Mouse (Mus musculus): ENCODE measurements at regions not wholly inside any gene's neighbourhood (a gene's known extent, or its start where the extent isn't known, plus 50 kb on each side); places are given as distances from the start of the nearest gene placed in this dataset.

DNA sequence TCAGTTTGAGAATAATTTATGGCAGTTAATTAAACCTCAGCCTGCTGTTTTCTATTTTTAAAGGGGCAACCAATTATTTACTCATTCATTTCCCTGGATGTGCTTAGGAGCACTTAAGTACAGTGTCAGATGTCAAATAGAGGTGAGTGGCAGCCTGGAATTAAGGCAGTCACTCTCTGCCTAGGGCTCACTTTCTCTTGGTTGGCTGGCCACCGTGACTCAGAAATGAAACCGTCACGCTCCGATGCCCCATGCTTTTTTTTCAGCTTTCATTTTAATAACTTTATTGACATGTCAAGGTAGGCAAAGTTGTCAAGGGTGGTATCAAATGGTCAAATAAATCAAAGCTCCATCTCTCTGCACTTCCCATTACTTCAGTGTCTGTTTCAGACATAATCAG lies 547.9 kb upstream of the Jmjd1c start:
- Histone ChIP-seq H3K4me2 (ENCODE audit: low read length) (no peak overlapping the region), H3K27ac (ENCODE audit: low read depth, low read length) (no peak overlapping the region), H3K27me3 (replicated peaks; ENCODE audit: control insufficient read depth, insufficient read depth, low read length) (no peaks in the 10 kb centered on the region), H3K9me3 (replicated peaks; ENCODE audit: control insufficient read depth, low read length) (no peaks in the 10 kb centered on the region), H3K4me1 (ENCODE audit: control insufficient read depth, insufficient read depth, low read length) (no peaks in the 10 kb centered on the region), H3K36me3 (ENCODE audit: control insufficient read depth, insufficient read depth, low read length) (no peaks in the 10 kb centered on the region), H3K4me3 (ENCODE audit: low read depth, low read length) (no peak overlapping the region), H3K9ac (ENCODE audit: low read length) (no peak overlapping the region)
- WGBS: 74% methylated on average over 4 of the region's 4 CpGs
- DNase-seq (ENCODE audit: low spot score) (peak; percentile 28), ATAC-seq (no peak)

GRCm38 (mm10) chr10:66552919-66553318 lies 543.0 kb upstream of the Jmjd1c start:
- ATAC-seq: peak; percentile 44; the same call in 1 of the 2 replicates
- H3K27me3 ChIP-seq (replicated peaks; ENCODE audit: control insufficient read depth, insufficient read depth, low read length): no peaks in the 10 kb centered on the region
- 46% methylated on average over 3 of the region's 3 CpGs for WGBS
- H3K4me1 ChIP-seq (ENCODE audit: control insufficient read depth, insufficient read depth, low read length): no peaks in the 10 kb centered on the region; the same call in 1 of the 2 replicates
- peak; percentile 51 for DNase-seq (ENCODE audit: low spot score)
- H3K9ac ChIP-seq (ENCODE audit: low read length): no peak overlapping the region
- no peaks in the 10 kb centered on the region for H3K9me3 ChIP-seq (replicated peaks; ENCODE audit: control insufficient read depth, low read length)
- no peaks in the 10 kb centered on the region for H3K36me3 ChIP-seq (ENCODE audit: control insufficient read depth, insufficient read depth, low read length)
- H3K4me2 ChIP-seq (ENCODE audit: low read length): no peak overlapping the region
- H3K4me3 ChIP-seq (ENCODE audit: low read depth, low read length): no peak overlapping the region
- no peak overlapping the region for H3K27ac ChIP-seq (ENCODE audit: low read depth, low read length)

DNA sequence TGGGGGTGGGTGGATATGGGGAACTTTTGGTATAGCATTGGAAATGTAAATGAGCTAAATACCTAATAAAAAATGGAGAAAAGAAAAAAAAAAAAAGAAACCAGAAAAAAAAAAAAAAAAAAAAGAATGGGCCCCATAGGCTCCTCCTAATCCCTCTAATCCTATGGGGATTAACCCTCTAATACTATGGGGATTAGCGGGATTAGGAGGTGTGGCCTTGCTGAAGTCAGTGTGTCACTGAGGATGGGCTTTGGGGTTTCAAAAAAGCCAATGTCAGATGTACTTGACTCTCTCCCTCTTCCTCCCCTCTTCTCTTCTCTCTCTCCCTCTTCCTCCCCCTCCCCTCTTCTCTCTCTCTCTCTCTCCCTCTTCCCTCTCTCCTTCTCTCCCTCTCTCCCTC lies 541.7 kb upstream of the Jmjd1c start:
- 30% methylated on average over 1 of the region's 1 CpGs for WGBS
- Histone ChIP-seq H3K4me1 (ENCODE audit: control insufficient read depth, insufficient read depth, low read length) (peaks cover 4% of the 10 kb centered on the region; the same call in 1 of the 2 replicates), H3K4me2 (ENCODE audit: low read length) (no peak overlapping the region), H3K27me3 (replicated peaks; ENCODE audit: control insufficient read depth, insufficient read depth, low read length) (no peaks in the 10 kb centered on the region), H3K9ac (ENCODE audit: low read length) (no peak overlapping the region), H3K4me3 (ENCODE audit: low read depth, low read length) (no peak overlapping the region), H3K36me3 (ENCODE audit: control insufficient read depth, insufficient read depth, low read length) (no peaks in the 10 kb centered on the region), H3K27ac (ENCODE audit: low read depth, low read length) (no peak overlapping the region), H3K9me3 (replicated peaks; ENCODE audit: control insufficient read depth, low read length) (no peaks in the 10 kb centered on the region)
- no peak for ATAC-seq
- DNase-seq (ENCODE audit: low spot score): no peak

GRCm38 (mm10) chr10:66558097-66558840 lies 537.7 kb upstream of the Jmjd1c start:
- Histone ChIP-seq H3K27ac (ENCODE audit: low read depth, low read length) (no peak overlapping the region), H3K36me3 (ENCODE audit: control insufficient read depth, insufficient read depth, low read length) (no peaks in the 10 kb centered on the region), H3K4me3 (ENCODE audit: low read depth, low read length) (no peak overlapping the region), H3K4me1 (ENCODE audit: control insufficient read depth, insufficient read depth, low read length) (peaks cover 4% of the 10 kb centered on the region; the same call in 1 of the 2 replicates), H3K27me3 (replicated peaks; ENCODE audit: control insufficient read depth, insufficient read depth, low read length) (no peaks in the 10 kb centered on the region), H3K4me2 (ENCODE audit: low read length) (no peak overlapping the region), H3K9ac (ENCODE audit: low read length) (no peak overlapping the region), H3K9me3 (replicated peaks; ENCODE audit: control insufficient read depth, low read length) (no peaks in the 10 kb centered on the region)
- DNase-seq (ENCODE audit: low spot score) (peak; percentile 68), ATAC-seq (peak; percentile 86)
- WGBS: 2% methylated on average over 6 of the region's 6 CpGs

GRCm38 (mm10) chr10:66565374-66565773 lies 530.6 kb upstream of the Jmjd1c start:
- DNase-seq (ENCODE audit: low spot score): no peak
- H3K27ac ChIP-seq (ENCODE audit: low read depth, low read length): no peak overlapping the region
- no peak overlapping the region for H3K9ac ChIP-seq (ENCODE audit: low read length)
- no peak for ATAC-seq
- H3K9me3 ChIP-seq (replicated peaks; ENCODE audit: control insufficient read depth, low read length): no peaks in the 10 kb centered on the region; the same call in 1 of the 2 replicates
- H3K4me2 ChIP-seq (ENCODE audit: low read length): no peak overlapping the region
- 73% methylated on average over 6 of the region's 6 CpGs for WGBS
- H3K27me3 ChIP-seq (replicated peaks; ENCODE audit: control insufficient read depth, insufficient read depth, low read length): no peaks in the 10 kb centered on the region
- H3K36me3 ChIP-seq (ENCODE audit: control insufficient read depth, insufficient read depth, low read length): no peaks in the 10 kb centered on the region
- H3K4me3 ChIP-seq (ENCODE audit: low read depth, low read length): no peak overlapping the region
- H3K4me1 ChIP-seq (ENCODE audit: control insufficient read depth, insufficient read depth, low read length): no peaks in the 10 kb centered on the region

DNA sequence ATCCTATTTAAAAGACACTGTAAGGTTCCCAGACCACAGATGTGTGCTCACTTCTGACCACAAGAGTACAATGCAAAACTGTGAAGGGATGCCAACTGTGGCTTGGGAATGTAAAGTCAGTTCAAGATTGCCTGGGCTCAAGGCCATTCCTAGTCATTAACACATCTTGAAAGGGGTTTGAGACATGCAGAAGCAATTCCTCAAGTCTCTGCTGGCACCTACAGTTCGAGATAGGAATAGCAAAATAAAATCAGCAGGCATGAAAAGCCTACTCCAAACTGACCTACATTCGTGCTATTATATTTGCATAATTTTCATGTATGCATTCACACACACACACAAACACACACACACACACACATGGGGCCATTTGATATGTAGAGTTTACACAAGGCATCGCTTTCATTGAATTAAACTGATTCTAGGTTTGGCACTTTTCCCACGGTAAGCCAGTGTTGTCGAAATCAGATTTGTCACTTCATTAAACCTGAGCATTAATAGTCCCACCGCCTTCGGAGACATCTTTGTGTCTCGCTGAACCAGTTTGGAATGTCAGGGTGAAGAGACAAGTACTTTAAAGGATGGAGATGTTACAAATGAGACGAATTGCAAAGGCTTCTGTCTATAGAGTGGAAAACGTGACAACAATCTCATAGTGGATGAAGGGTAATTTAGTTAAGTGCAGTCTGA lies 520.9 kb upstream of the Jmjd1c start:
- Histone ChIP-seq H3K9me3 (replicated peaks; ENCODE audit: control insufficient read depth, low read length) (no peaks in the 10 kb centered on the region), H3K4me3 (ENCODE audit: low read depth, low read length) (no peak overlapping the region), H3K27ac (ENCODE audit: low read depth, low read length) (no peak overlapping the region), H3K4me1 (ENCODE audit: control insufficient read depth, insufficient read depth, low read length) (no peaks in the 10 kb centered on the region), H3K4me2 (ENCODE audit: low read length) (no peak overlapping the region), H3K36me3 (ENCODE audit: control insufficient read depth, insufficient read depth, low read length) (no peaks in the 10 kb centered on the region), H3K9ac (ENCODE audit: low read length) (no peak overlapping the region), H3K27me3 (replicated peaks; ENCODE audit: control insufficient read depth, insufficient read depth, low read length) (no peaks in the 10 kb centered on the region)
- peak; percentile 88 for DNase-seq (ENCODE audit: low spot score)
- peak; percentile 74 for ATAC-seq
- 20% methylated on average over 10 of the region's 10 CpGs for WGBS

DNA sequence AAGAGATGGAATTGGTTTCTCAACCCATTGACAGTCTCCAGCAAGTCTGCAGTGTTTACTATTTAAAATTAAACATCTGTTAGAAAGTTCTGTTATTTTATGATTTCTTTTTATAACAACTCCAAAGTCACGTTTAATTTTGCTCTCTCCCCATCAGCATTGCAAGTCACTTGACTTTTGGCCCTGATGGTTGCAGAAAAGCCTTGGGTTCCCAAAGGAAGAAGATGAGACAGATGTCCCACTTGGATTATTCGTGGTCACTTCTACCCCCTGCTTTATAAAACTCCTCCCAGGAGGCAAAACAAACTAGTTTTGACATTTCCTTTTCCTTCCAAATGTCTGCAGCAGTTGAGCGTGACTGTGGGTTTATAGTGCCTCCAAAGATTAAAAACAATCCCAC lies 502.9 kb upstream of the Jmjd1c start:
- no peak overlapping the region for H3K4me2 ChIP-seq (ENCODE audit: low read length)
- DNase-seq (ENCODE audit: low spot score): no peak
- no peak overlapping the region for H3K27ac ChIP-seq (ENCODE audit: low read depth, low read length)
- no peaks in the 10 kb centered on the region for H3K9me3 ChIP-seq (replicated peaks; ENCODE audit: control insufficient read depth, low read length)
- no peak overlapping the region for H3K9ac ChIP-seq (ENCODE audit: low read length)
- no peak for ATAC-seq
- H3K4me3 ChIP-seq (ENCODE audit: low read depth, low read length): no peak overlapping the region
- H3K36me3 ChIP-seq (ENCODE audit: control insufficient read depth, insufficient read depth, low read length): no peaks in the 10 kb centered on the region
- H3K4me1 ChIP-seq (ENCODE audit: control insufficient read depth, insufficient read depth, low read length): no peaks in the 10 kb centered on the region
- H3K27me3 ChIP-seq (replicated peaks; ENCODE audit: control insufficient read depth, insufficient read depth, low read length): no peaks in the 10 kb centered on the region
- 77% methylated on average over 3 of the region's 3 CpGs for WGBS

GRCm38 (mm10) chr10:66593506-66593905 lies 502.4 kb upstream of the Jmjd1c start:
- WGBS: 80% methylated on average over 6 of the region's 6 CpGs
- Histone ChIP-seq H3K9ac (ENCODE audit: low read length) (no peak overlapping the region), H3K27me3 (replicated peaks; ENCODE audit: control insufficient read depth, insufficient read depth, low read length) (no peaks in the 10 kb centered on the region), H3K4me3 (ENCODE audit: low read depth, low read length) (no peak overlapping the region), H3K4me2 (ENCODE audit: low read length) (no peak overlapping the region), H3K9me3 (replicated peaks; ENCODE audit: control insufficient read depth, low read length) (no peaks in the 10 kb centered on the region), H3K27ac (ENCODE audit: low read depth, low read length) (no peak overlapping the region), H3K4me1 (ENCODE audit: control insufficient read depth, insufficient read depth, low read length) (no peaks in the 10 kb centered on the region), H3K36me3 (ENCODE audit: control insufficient read depth, insufficient read depth, low read length) (no peaks in the 10 kb centered on the region)
- no peak for DNase-seq (ENCODE audit: low spot score)
- ATAC-seq: no peak

GRCm38 (mm10) chr10:66597952-66598351 lies 498.0 kb upstream of the Jmjd1c start:
- Histone ChIP-seq H3K27me3 (replicated peaks; ENCODE audit: control insufficient read depth, insufficient read depth, low read length) (no peaks in the 10 kb centered on the region), H3K9ac (ENCODE audit: low read length) (no peak overlapping the region), H3K4me1 (ENCODE audit: control insufficient read depth, insufficient read depth, low read length) (no peaks in the 10 kb centered on the region), H3K9me3 (replicated peaks; ENCODE audit: control insufficient read depth, low read length) (no peaks in the 10 kb centered on the region), H3K27ac (ENCODE audit: low read depth, low read length) (no peak overlapping the region), H3K4me2 (ENCODE audit: low read length) (no peak overlapping the region), H3K4me3 (ENCODE audit: low read depth, low read length) (no peak overlapping the region), H3K36me3 (ENCODE audit: control insufficient read depth, insufficient read depth, low read length) (no peaks in the 10 kb centered on the region)
- 94% methylated on average over 4 of the region's 4 CpGs for WGBS
- ATAC-seq (no peak), DNase-seq (ENCODE audit: low spot score) (no peak)

Measured in forebrain, embryonic 14.5 days (tissue).